Mouse (Mus musculus) megakaryocyte, embryonic 14.5 days (primary cell): ENCODE data around the gene Cyp20a1.

Experiments
- FLI1 ChIP-seq: IDR thresholded peaks from 2 replicates; pipeline ENCODE4 v1.6.1; 2012; ENCODE audit warnings: low read length, inconsistent platforms, mixed read lengths
- GATA1 ChIP-seq: IDR thresholded peaks from 3 replicates; pipeline ENCODE4 v1.6.1; 2012; ENCODE audit warnings: mixed read lengths, low read length, inconsistent platforms, borderline replicate concordance

DNA sequence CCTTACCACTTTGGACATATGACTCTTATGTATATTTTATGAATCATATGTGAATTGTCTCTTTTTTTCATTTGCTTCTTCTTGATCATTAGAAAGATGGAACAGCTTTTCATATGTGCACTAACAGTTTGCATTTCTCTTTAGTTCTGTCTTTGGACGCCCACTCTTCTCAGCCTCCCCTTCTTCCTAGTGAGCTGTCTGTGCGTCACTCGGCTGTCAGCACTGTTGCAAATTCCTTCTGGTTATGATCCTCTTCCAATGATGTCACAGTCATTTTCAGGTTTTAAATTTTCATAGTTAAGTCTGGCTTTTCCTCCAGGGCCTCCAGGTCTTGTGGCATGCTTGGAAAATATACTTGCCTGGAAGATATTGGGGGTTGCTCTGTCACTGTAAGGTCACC, 38.8 kb downstream of the Cyp20a1 start:
- TF ChIP-seq GATA1 (no peak), FLI1 (no peak)
